Mouse (Mus musculus) lung, embryonic 16.5 days (tissue): Measurements from ENCODE around the gene Lad1. TPM values are rescaled to one million over a fixed set of nuclear protein-coding genes. Genes with fewer than 3 reads are reported as not detected.

Source experiments
- ATAC-seq: fragments of 200-750 bp; cut with Nextera tagmentation; 2 replicates; pipeline ENCODE4 v1.8.0; 2017; ENCODE audit warnings: low read depth, mild to moderate bottlenecking, moderate library complexity
- H3K27ac ChIP-seq: fragments of 300-500 bp; sonication (generic); 2 replicates; pipeline ENCODE4 v1.5.1; 2014; ENCODE audit warnings: mild to moderate bottlenecking, control low read depth, low read length
- H3K27me3 ChIP-seq: fragments of 300-500 bp; sonication (generic); 2 replicates; pipeline ENCODE4 v1.6.1; 2014; ENCODE audit warnings: low read depth, low read length, mixed read lengths; ENCODE audit not compliant: control insufficient read depth, insufficient read depth
- H3K36me3 ChIP-seq: fragments of 300-500 bp; sonication (generic); 2 replicates; pipeline ENCODE4 v1.6.1; 2014; ENCODE audit warnings: low read length; ENCODE audit not compliant: control insufficient read depth, insufficient read depth
- H3K4me1 ChIP-seq: fragments of 300-500 bp; sonication (generic); replicated peaks from 2 replicates; pipeline ENCODE4 v1.6.1; 2014; ENCODE audit warnings: low read length, mixed read lengths; ENCODE audit not compliant: control insufficient read depth, insufficient read depth
- H3K4me2 ChIP-seq: fragments of 300-500 bp; sonication (generic); 2 replicates; pipeline ENCODE4 v1.6.1; 2014; ENCODE audit warnings: low read depth, low read length, control low read depth
- H3K4me3 ChIP-seq: fragments of 300-500 bp; sonication (generic); 2 replicates; pipeline ENCODE4 v1.5.1; 2014; ENCODE audit warnings: mild to moderate bottlenecking, low read length, control low read depth
- H3K9ac ChIP-seq: fragments of 300-500 bp; sonication (generic); 2 replicates; pipeline ENCODE4 v1.6.1; 2014; ENCODE audit warnings: low read length, control low read depth
- H3K9me3 ChIP-seq: fragments of 300-500 bp; sonication (generic); 2 replicates; pipeline ENCODE4 v1.6.1; 2016; ENCODE audit warnings: low read length; ENCODE audit not compliant: control insufficient read depth
- WGBS: fragments of 180-500 bp; shearing (Covaris S2); extraction: QIAGEN DNeasy Blood & Tissue Kit; methylation state at CpG from one replicate; pipeline ENCODE4 v1.1.7; 2014; 5-methylcytosine and 5-hydroxymethylcytosine counted together
- polyA plus RNA-seq: library from polyadenylated mRNA; unstranded; fragments of >200 nt; fragmentation: Nextera tagmentation; extraction: Ambion mirVana; gene quantifications from 2 replicates; pipeline ENCODE4 v1.2.1, GENCODE M21; 2015

Gene Lad1
- polyA plus RNA-seq, 1 experiment from 2014 or later, result 16.2 TPM

DNA sequence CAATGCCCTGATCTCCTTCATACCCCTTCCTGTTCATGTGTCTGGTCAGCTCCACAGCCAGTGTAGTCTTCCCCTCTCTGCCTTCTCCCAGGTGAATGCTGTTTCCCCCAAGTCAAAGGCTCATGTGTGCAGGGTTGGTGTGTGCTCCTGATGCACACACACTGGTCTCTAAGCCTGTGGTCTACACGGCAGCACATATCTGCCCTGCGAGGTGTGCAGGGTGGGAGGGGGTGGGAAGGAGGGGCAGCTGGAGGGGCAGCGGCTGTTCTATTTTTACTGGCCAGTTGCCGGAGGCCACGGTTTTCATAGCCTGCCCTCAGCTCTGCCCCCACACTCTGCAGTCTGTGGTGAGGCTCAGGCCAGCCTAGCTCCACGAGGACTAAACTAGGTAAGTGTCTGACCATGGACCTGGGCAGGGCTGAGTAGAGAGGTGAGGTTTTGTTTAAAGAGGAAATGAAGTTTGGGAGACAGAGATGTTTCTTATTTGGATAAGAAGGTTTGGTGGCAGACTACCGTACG, 19.2 kb upstream of the Lad1 start:
- Histone ChIP-seq H3K9ac (no peak overlapping the region), H3K4me1 (peaks cover 19% of the 10 kb centered on the region), H3K4me2 (no peak overlapping the region), H3K9me3 (no peaks in the 10 kb centered on the region), H3K27ac (no peak overlapping the region), H3K36me3 (no peaks in the 10 kb centered on the region), H3K27me3 (no peaks in the 10 kb centered on the region), H3K4me3 (no peak overlapping the region)
- WGBS, result 49% methylated on average over 8 of the region's 8 CpGs
- no peak for ATAC-seq

DNA sequence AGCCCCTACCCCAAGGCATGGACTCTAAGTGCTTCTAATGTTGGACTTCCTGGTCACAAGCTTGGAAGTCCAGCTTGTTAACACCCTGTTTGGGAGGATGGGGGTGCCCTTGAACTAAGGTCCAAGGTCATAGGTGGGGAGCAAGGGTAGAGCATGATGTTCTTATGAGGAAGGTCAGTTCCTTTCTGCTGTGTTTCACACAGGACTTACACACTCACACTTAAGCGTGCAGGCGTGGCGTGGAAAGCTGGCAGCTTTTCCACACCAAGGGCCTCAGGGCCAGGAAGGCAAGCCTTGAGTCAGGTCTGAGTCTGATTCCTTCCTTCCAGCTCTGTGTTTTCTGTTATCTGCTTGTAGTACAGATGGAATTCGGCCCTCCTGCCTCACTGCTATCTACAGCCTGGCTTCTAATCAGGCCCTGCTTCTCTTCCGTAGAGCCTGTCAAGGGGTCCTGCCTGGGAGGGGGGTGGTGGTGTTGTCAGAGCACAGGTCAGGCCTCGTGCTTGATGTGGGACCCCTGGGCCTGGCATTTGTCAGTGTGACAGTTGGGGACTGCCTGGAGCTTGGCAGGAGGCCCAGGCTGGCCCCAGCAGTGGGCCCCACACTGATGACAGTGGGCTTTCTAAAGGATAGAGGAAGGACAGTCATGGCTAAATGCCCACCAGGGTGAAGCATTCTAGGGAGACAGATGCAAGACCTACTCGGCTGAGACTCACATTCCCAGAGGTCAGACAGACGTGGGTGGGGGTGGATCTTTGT, 18.0 kb upstream of the Lad1 start:
- Histone ChIP-seq H3K9ac (no peak overlapping the region; the same call in 1 of the 2 replicates), H3K4me3 (no peak overlapping the region)
- ATAC-seq, result peak; percentile 83

DNA sequence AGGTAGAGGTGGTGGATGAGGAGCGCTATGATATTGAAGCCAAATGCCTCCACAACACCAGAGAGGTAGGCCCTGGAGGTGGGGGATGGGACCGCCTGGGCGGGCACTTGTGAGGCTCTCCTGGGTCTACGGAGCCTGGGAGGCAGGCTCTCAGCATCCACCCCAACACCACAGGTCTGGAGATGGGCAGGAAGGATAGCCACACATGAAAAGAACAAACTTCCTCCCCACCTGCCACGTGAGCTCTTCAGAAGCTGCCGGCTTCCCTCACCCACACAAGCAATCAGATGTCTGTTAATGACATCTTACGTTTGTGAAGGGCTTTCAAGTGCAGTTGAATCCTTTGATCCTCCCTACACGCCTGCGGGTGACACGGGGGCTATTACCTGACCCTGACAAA, 10.9 kb upstream of the Lad1 start:
- no peaks in the 10 kb centered on the region; the same call in 1 of the 2 replicates for H3K4me1 ChIP-seq
- no peaks in the 10 kb centered on the region for H3K9me3 ChIP-seq
- no peaks in the 10 kb centered on the region for H3K27me3 ChIP-seq
- ATAC-seq, result 0 out of 2 replicates have a peak, but pooled peaks have one; percentile 9
- no peak overlapping the region for H3K4me3 ChIP-seq
- H3K36me3 ChIP-seq, result no peaks in the 10 kb centered on the region
- no peak overlapping the region for H3K9ac ChIP-seq
- 19% methylated on average over 10 of the region's 10 CpGs for WGBS
- H3K4me2 ChIP-seq, result no peak overlapping the region
- no peak overlapping the region for H3K27ac ChIP-seq

More for the DNA sequence above, 18.0 kb upstream of the Lad1 start:
- Histone ChIP-seq H3K27ac (peak overlapping the region; percentile 27; the same call in 1 of the 2 replicates), H3K36me3 (no peaks in the 10 kb centered on the region), H3K27me3 (no peaks in the 10 kb centered on the region), H3K9me3 (no peaks in the 10 kb centered on the region), H3K4me2 (no peak overlapping the region), H3K4me1 (peaks cover 13% of the 10 kb centered on the region)
- 29% methylated on average over 8 of the region's 8 CpGs for WGBS

DNA sequence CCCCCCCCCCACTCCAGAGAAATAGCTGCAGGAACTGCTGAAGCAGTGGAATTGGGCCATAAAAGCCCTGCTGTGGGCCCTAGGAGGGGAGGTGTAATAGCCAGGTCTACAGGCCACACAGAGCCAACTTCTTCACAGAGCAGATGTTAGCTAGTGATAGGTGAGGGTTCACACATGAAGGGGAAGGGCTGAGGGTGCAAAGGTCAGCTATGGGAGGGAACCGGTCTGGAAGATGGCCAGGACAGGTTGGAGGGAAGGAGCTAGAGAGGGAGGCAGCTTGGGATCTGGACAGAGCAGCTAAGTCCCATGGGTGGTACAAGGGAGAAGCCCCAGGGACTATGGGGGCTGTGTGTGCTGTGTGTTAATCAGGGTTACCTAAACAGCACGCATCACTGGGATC, 8.2 kb upstream of the Lad1 start:
- Histone ChIP-seq H3K4me2 (no peak overlapping the region), H3K4me3 (no peak overlapping the region), H3K36me3 (no peaks in the 10 kb centered on the region), H3K9me3 (no peaks in the 10 kb centered on the region), H3K27me3 (no peaks in the 10 kb centered on the region), H3K27ac (no peak overlapping the region), H3K4me1 (no peaks in the 10 kb centered on the region; the same call in 1 of the 2 replicates), H3K9ac (no peak overlapping the region)
- no peak for ATAC-seq
- WGBS, result 70% methylated on average over 2 of the region's 2 CpGs

DNA sequence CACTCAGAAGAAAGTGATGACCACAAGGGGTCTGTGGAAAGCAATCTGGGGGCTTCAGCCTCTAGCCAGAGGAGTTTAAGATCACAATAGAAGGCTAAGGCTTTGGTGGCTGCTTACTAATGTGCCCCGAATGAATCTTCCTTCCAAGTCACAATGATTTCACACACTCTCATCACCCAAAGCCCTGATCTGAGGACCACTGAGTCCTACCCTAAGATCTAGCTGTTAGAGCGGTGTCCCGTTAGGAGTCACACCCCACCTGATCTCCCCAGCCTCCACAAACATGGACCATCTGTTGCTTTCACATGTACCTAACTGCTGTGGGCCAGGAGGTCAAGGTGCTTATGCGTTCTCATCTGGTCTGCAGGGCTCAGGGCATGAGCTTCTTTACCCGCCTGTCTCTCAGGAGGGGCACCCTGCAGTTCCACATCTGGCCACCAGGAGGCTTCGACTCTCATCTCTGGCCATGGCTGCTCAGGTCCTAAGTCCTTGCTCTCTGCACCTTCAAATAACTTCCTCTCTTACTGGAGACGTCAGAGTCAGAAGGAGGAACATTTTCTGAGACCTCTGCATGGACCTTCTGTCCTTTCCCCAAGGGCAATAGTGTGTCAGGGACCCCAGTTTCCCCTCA, 7.3 kb upstream of the Lad1 start:
- Histone ChIP-seq H3K4me1 (no peaks in the 10 kb centered on the region; the same call in 1 of the 2 replicates), H3K9me3 (no peaks in the 10 kb centered on the region), H3K36me3 (no peaks in the 10 kb centered on the region), H3K4me3 (no peak overlapping the region), H3K9ac (no peak overlapping the region), H3K27ac (no peak overlapping the region), H3K27me3 (no peaks in the 10 kb centered on the region), H3K4me2 (no peak overlapping the region)
- peak; percentile 58; the same call in 1 of the 2 replicates for ATAC-seq
- WGBS, result 30% methylated on average over 7 of the region's 7 CpGs

DNA sequence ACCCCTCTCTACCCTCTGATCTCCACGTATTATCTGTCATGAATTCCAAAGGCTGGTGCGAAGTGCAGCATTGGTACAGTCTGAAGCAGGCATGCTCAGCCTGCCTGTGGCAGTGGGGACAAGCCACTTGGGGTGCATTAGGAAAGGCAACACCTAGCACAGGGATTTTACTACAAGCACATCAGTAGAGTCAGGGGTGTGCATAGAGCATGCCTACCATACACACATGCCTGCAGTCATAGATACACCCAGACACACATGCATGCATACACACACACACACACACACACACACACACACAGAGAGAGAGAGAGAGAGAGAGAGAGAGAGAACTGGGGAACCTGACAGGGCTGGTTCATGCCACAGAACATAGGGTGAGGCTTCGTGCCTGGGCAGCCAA, 6.2 kb upstream of the Lad1 start:
- no peak overlapping the region for H3K9ac ChIP-seq
- H3K4me1 ChIP-seq, result no peaks in the 10 kb centered on the region; the same call in 1 of the 2 replicates
- no peaks in the 10 kb centered on the region for H3K36me3 ChIP-seq
- H3K27ac ChIP-seq, result no peak overlapping the region
- ATAC-seq, result no peak
- no peaks in the 10 kb centered on the region for H3K9me3 ChIP-seq
- H3K27me3 ChIP-seq, result peaks cover 6% of the 10 kb centered on the region; the same call in 1 of the 2 replicates
- 67% methylated on average over 3 of the region's 3 CpGs for WGBS
- no peak overlapping the region for H3K4me2 ChIP-seq
- H3K4me3 ChIP-seq, result no peak overlapping the region

DNA sequence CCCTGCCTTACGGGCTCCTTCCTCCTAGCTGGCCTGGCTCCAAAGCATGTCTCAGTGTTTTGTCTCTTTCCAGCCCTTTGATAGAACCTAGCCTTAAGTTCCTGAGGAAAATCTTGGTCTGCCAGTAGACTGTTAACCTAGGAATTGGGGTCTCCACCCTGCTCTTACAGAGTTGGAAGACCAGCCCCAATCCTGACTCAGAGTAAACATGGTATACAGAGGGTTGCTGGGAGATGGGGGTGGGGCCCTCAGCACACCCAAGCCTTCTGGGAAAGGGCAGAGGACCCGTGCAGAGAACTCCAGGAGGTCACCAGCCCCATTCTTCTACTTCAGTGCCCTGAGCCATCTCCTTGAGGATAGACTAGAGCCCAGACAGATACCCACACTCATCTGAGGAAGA, 5.8 kb upstream of the Lad1 start:
- Histone ChIP-seq H3K4me1 (no peaks in the 10 kb centered on the region; the same call in 1 of the 2 replicates), H3K4me2 (no peak overlapping the region), H3K9me3 (no peaks in the 10 kb centered on the region), H3K27me3 (peaks cover 7% of the 10 kb centered on the region; the same call in 1 of the 2 replicates), H3K9ac (no peak overlapping the region), H3K36me3 (no peaks in the 10 kb centered on the region), H3K4me3 (no peak overlapping the region), H3K27ac (no peak overlapping the region)
- ATAC-seq, result no peak
- WGBS, result 19% methylated on average over 2 of the region's 2 CpGs

DNA sequence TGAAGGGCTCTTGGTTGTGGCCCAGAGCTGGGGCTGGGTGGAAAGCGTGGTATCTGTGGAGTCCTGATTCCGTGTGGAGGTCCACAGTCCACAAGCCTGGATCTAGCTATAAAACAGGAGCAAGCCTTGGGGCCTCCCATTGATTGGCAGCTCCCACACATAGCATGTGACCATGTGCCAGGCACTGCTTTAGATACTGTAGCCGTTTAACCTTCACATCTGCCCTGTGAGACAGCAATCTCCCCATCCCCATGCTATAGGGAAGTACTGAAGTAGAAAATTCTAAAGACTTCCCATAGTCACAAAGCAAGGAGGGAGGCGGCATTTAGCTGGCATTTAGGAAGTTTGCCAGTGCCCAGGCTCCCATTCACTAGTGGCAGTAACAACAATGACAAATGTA, 5.3 kb upstream of the Lad1 start:
- H3K27ac ChIP-seq, result no peak overlapping the region
- WGBS, result 79% methylated on average over 4 of the region's 4 CpGs
- no peaks in the 10 kb centered on the region for H3K9me3 ChIP-seq
- H3K4me1 ChIP-seq, result peaks cover under 1% of the 10 kb centered on the region; the same call in 1 of the 2 replicates
- H3K27me3 ChIP-seq, result peaks cover 7% of the 10 kb centered on the region; the same call in 1 of the 2 replicates
- H3K4me3 ChIP-seq, result no peak overlapping the region
- no peak for ATAC-seq
- H3K36me3 ChIP-seq, result no peaks in the 10 kb centered on the region
- H3K4me2 ChIP-seq, result no peak overlapping the region
- no peak overlapping the region for H3K9ac ChIP-seq

DNA sequence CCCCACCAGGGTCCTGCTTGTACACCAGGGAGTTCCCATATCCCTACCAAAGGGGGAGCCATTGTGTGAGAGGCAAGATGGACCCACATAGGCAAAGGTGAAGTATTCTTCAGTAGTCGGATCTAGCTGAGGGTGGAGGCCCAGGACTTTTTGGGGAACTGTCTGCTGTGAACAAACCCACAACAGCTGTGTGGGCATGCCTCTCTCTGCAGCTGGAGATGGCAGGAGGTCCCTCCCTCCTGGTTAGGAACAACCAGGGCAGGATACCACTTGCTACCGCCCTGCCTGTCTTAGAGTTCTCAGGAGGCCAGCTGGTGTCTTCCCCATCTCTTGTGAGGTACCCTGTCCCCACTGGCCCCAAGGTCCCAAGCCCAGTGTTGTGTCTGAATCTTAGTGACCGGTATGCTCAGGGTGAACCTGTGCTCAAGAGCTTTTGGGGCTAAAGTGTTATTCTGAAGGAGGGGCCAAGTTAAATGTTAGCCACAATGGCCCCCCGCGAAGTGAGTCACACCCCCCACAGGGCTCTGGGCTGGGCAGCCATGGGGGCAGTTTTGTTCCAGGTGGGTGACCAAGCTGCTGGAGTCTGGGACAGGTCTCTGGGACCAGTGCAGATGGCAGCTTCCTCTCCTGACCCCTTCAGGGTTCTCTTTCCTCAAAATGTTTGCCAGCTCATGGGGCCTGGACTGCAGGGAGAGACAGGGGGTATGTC, 4.6 kb upstream of the Lad1 start:
- no peak overlapping the region for H3K27ac ChIP-seq
- no peak overlapping the region for H3K4me2 ChIP-seq
- H3K9me3 ChIP-seq, result no peaks in the 10 kb centered on the region
- peaks cover 8% of the 10 kb centered on the region; the same call in 1 of the 2 replicates for H3K4me1 ChIP-seq
- WGBS, result 71% methylated on average over 5 of the region's 5 CpGs
- H3K36me3 ChIP-seq, result no peaks in the 10 kb centered on the region
- H3K9ac ChIP-seq, result no peak overlapping the region
- H3K4me3 ChIP-seq, result no peak overlapping the region
- ATAC-seq, result no peak
- H3K27me3 ChIP-seq, result peaks cover 9% of the 10 kb centered on the region; the same call in 1 of the 2 replicates
